Mouse (Mus musculus): ENCODE data around the gene Spata7. TPM values are rescaled to one million over a fixed set of nuclear protein-coding genes. Genes with fewer than 3 reads are reported as not detected.

The Spata7 gene
- polyA plus RNA-seq, 1 experiment from 2014 or later: 2.7 TPM

DNA sequence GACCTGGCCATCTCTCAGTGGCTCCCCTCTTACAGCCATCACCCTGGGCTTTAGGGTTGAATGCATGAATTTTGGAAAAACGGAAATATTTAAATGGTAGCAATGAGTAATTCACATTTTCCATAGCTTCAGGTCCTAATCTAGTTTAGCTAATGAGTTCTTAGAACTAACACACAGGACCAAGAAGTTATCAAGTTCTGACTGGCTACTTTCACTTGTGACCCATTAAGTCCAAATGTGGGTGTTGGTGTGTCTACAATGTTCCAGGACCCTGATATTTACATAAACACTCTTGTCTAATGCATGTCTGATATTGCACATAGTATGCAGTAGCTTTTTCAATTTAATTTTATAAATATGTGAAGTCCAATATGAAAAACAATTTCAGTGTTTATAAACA lies 22.7 kb upstream of the Spata7 start:
- H3K4me3 ChIP-seq (ENCODE audit: low read depth, low read length): no peak overlapping the region
- ATAC-seq: no peak
- no peaks in the 10 kb centered on the region for H3K4me1 ChIP-seq (replicated peaks; ENCODE audit: control insufficient read depth, insufficient read depth, low read length)
- WGBS: 69% methylated on average over 1 of the region's 1 CpGs
- H3K9me3 ChIP-seq (ENCODE audit: control insufficient read depth): no peaks in the 10 kb centered on the region
- no peak overlapping the region for H3K27ac ChIP-seq (ENCODE audit: low read depth, low read length)
- no peak overlapping the region for H3K4me2 ChIP-seq (replicated peaks; ENCODE audit: low read depth)
- H3K27me3 ChIP-seq (replicated peaks; ENCODE audit: control insufficient read depth, insufficient read depth, low read length): no peaks in the 10 kb centered on the region
- TF ChIP-seq CTCF (IDR thresholded peaks at IDR 0.05; ENCODE audit: low read depth): no peak
- no peak overlapping the region for H3K9ac ChIP-seq (ENCODE audit: low read depth, low read length)
- H3K36me3 ChIP-seq (ENCODE audit: control insufficient read depth, insufficient read depth): no peaks in the 10 kb centered on the region

DNA sequence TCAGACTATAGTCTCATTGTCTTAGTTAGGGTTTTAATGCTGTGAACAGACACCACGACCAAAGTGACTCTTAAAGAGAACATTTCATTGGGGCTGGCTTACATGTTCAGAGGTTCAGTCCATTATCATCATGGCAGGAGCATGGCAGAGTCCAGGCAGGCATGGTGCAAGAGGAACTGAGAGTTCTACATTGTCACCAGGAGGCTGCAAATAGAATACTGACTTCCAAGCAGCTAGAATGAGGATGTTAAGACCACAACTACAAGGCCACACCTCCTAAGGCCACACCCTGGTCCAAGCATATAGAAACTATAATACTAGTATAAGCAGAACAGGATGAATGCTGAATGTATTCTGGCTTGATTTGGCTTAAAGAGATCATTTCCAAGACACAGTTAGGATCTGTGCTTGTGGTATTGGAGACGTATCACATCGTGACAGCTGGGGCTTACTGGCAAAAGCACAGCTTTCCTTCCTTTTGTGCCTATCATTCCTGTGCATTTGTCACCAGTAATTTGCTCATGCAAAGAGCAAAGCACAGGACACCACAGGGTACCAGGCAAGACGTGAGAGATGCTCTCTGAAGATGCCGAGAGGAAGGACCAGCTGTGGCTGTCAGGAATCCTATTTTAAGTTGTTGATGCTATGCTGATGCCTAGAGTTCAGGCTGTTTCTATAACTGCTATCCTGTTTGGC lies 21.2 kb upstream of the Spata7 start:
- ATAC-seq: no peak
- H3K9me3 ChIP-seq (ENCODE audit: control insufficient read depth): no peaks in the 10 kb centered on the region
- H3K27me3 ChIP-seq (replicated peaks; ENCODE audit: control insufficient read depth, insufficient read depth, low read length): no peaks in the 10 kb centered on the region
- H3K9ac ChIP-seq (ENCODE audit: low read depth, low read length): no peak overlapping the region
- 72% methylated on average over 5 of the region's 5 CpGs for WGBS
- no peak for TF ChIP-seq CTCF (IDR thresholded peaks at IDR 0.05; ENCODE audit: low read depth)
- H3K4me3 ChIP-seq (ENCODE audit: low read depth, low read length): no peak overlapping the region
- no peaks in the 10 kb centered on the region for H3K4me1 ChIP-seq (replicated peaks; ENCODE audit: control insufficient read depth, insufficient read depth, low read length)
- H3K36me3 ChIP-seq (ENCODE audit: control insufficient read depth, insufficient read depth): no peaks in the 10 kb centered on the region
- H3K4me2 ChIP-seq (replicated peaks; ENCODE audit: low read depth): no peak overlapping the region
- H3K27ac ChIP-seq (ENCODE audit: low read depth, low read length): no peak overlapping the region

DNA sequence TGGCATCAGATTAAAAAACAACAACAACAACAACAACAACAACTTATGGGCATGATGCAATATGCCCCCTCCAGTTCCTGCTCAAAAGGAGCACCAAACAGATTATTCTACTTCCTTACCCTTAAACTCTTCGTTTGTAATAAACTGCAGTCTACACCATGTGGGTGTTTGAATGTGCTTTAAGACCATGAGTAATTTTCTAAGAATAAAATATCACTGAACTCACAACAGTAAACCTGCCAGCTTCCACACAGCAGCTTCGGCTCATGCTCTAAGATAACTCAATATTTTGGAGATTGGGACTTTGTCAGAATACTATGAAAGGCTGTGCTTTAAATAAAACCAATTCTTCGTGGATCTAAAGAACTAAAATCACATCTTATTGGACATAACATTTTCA lies 17.6 kb upstream of the Spata7 start:
- no peak for TF ChIP-seq CTCF (IDR thresholded peaks at IDR 0.05; ENCODE audit: low read depth)
- Histone ChIP-seq H3K9me3 (ENCODE audit: control insufficient read depth) (no peaks in the 10 kb centered on the region), H3K4me3 (ENCODE audit: low read depth, low read length) (no peak overlapping the region), H3K4me1 (replicated peaks; ENCODE audit: control insufficient read depth, insufficient read depth, low read length) (no peaks in the 10 kb centered on the region), H3K4me2 (replicated peaks; ENCODE audit: low read depth) (no peak overlapping the region), H3K36me3 (ENCODE audit: control insufficient read depth, insufficient read depth) (no peaks in the 10 kb centered on the region), H3K27ac (ENCODE audit: low read depth, low read length) (no peak overlapping the region), H3K27me3 (replicated peaks; ENCODE audit: control insufficient read depth, insufficient read depth, low read length) (no peaks in the 10 kb centered on the region), H3K9ac (ENCODE audit: low read depth, low read length) (no peak overlapping the region)
- no peak for ATAC-seq
- WGBS: 64% methylated on average over 3 of the region's 3 CpGs

DNA sequence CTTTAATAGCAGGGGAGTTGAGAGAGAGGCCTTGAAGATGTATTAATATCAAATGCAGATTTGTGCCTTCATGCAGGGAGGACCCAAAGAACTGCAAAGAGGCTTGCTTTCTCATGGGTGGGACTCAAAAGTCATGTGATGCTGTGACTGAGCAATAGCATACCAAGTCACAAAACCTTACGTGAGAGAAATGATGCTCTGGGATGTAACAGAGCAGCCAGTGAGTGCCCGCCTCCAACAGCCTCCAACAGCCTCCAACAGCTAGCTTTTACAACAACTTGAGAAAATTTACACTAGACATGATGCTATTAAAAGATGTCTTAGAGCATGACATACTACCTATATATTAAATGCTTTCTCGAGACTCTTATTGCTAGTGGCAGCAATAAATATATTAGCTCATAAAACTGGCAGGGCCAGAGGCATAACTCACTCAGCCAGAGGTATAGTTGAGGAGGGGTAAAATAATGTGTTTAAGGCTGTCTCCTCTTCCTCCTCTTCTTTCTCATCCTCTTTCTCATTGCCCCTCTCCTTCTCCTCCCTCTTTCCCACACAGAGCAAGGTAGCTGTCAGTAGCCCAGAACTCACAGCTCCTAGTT lies 12.9 kb upstream of the Spata7 start:
- Histone ChIP-seq H3K36me3 (ENCODE audit: control insufficient read depth, insufficient read depth) (no peaks in the 10 kb centered on the region), H3K9ac (ENCODE audit: low read depth, low read length) (no peak overlapping the region), H3K4me1 (replicated peaks; ENCODE audit: control insufficient read depth, insufficient read depth, low read length) (no peaks in the 10 kb centered on the region), H3K27me3 (replicated peaks; ENCODE audit: control insufficient read depth, insufficient read depth, low read length) (no peaks in the 10 kb centered on the region), H3K9me3 (ENCODE audit: control insufficient read depth) (no peaks in the 10 kb centered on the region), H3K27ac (ENCODE audit: low read depth, low read length) (no peak overlapping the region), H3K4me2 (replicated peaks; ENCODE audit: low read depth) (no peak overlapping the region), H3K4me3 (ENCODE audit: low read depth, low read length) (no peak overlapping the region)
- no peak for TF ChIP-seq CTCF (IDR thresholded peaks at IDR 0.05; ENCODE audit: low read depth)
- 73% methylated on average over 3 of the region's 3 CpGs for WGBS
- ATAC-seq: no peak

DNA sequence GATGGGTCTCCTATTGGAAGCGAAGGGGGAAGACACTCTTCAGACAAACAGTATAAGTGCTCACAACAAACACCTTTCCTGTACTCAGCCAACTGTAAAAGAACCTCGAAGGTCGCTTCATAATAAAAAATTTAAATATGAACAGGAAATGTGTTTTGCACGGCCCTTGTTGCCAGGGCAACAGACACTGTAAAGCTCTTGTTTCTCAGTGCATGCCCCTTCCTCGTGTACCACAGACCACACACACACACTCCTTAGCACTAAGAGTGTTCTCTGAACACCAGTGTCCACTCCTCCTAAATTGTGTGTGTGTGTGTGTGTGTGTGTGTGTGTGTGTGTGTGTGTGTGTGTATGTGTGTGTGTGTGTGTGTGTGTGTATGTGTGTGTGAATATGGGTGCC lies 12.2 kb upstream of the Spata7 start:
- Histone ChIP-seq H3K27me3 (replicated peaks; ENCODE audit: control insufficient read depth, insufficient read depth, low read length) (no peaks in the 10 kb centered on the region), H3K4me1 (replicated peaks; ENCODE audit: control insufficient read depth, insufficient read depth, low read length) (no peaks in the 10 kb centered on the region), H3K4me3 (ENCODE audit: low read depth, low read length) (no peak overlapping the region), H3K4me2 (replicated peaks; ENCODE audit: low read depth) (no peak overlapping the region), H3K27ac (ENCODE audit: low read depth, low read length) (no peak overlapping the region), H3K9me3 (ENCODE audit: control insufficient read depth) (no peaks in the 10 kb centered on the region), H3K36me3 (ENCODE audit: control insufficient read depth, insufficient read depth) (no peaks in the 10 kb centered on the region), H3K9ac (ENCODE audit: low read depth, low read length) (no peak overlapping the region)
- no peak for TF ChIP-seq CTCF (IDR thresholded peaks at IDR 0.05; ENCODE audit: low read depth)
- ATAC-seq: no peak
- 42% methylated on average over 5 of the region's 5 CpGs for WGBS

DNA sequence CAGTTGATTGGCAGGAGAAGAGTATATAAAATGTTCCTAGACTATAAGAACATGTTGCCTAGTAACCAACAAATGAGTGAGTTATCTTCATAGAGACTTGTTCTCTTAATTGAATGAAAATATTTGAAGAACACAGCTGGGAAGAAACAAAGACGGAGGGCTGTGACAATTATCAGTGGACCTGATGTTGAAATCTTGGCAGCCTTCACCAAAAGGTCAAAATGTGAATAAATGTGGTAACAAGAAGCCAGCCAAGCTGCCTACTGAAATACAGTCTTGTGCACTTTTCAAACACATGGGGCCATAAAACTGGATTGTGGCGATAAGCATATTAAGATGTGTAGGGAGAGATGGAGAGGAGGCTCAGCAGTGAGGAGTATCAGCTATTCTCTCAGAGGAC lies 8.5 kb upstream of the Spata7 start:
- Histone ChIP-seq H3K9me3 (ENCODE audit: control insufficient read depth) (no peaks in the 10 kb centered on the region), H3K27me3 (replicated peaks; ENCODE audit: control insufficient read depth, insufficient read depth, low read length) (no peaks in the 10 kb centered on the region), H3K4me2 (replicated peaks; ENCODE audit: low read depth) (no peak overlapping the region), H3K4me1 (replicated peaks; ENCODE audit: control insufficient read depth, insufficient read depth, low read length) (no peaks in the 10 kb centered on the region), H3K9ac (ENCODE audit: low read depth, low read length) (no peak overlapping the region), H3K36me3 (ENCODE audit: control insufficient read depth, insufficient read depth) (no peaks in the 10 kb centered on the region), H3K27ac (ENCODE audit: low read depth, low read length) (no peak overlapping the region), H3K4me3 (ENCODE audit: low read depth, low read length) (no peak overlapping the region)
- no peak for TF ChIP-seq CTCF (IDR thresholded peaks at IDR 0.05; ENCODE audit: low read depth)
- ATAC-seq: no peak
- 31% methylated on average over 2 of the region's 2 CpGs for WGBS
